Mouse (Mus musculus): ENCODE results near the gene Srsf1.
"Not testable (repeated sequence)": the region's sequence is repeated elsewhere in the genome, so short reads cannot be mapped to it uniquely, and the experiment has no call there.

Gene Srsf1

DNA sequence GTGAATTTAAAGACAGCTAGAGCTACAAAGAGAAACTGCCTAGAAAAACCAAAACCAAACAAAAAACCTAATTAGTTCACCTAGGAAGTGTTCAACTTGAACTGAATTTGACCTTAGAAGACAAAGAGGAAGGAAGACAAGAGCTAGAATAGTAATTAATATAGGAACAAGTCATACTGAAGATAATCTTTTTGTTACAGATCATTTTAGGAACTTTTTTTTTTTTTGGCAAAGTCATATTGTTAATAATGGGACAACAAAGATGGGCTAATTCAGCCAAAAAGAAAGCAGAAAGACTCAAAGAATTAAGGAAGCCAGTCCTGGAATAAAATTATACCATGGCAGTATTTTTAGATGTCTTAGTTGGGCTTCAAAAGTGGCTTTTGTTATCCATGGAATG lies 2.9 kb upstream of the Srsf1 start:
- DNase-seq, result no peak

DNA sequence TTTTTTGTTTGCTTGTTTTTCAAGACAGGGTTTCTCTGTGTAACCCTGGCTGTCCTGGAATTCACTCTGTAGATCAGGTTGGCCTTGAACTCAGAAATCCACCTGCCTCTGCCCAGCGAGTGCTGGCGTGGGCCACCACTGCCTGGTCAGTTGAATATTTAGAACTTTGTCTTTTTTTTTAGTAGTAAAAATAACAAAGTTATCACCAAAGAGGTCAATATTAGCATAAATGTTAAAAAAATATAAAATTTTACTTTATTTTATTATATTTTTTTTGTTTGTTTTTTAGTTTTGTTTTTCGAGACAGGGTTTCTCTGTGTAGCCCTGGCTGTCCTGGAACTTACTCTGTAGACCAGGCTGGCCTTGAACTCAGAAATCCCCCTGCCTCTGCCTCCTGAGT lies 2.0 kb upstream of the Srsf1 start:
- not testable (repeated sequence) for DNase-seq

- no peak for DNase-seq
Measured at GRCm38 (mm10) chr11:88045878-88046277, 1.3 kb upstream of the Srsf1 start.

DNA sequence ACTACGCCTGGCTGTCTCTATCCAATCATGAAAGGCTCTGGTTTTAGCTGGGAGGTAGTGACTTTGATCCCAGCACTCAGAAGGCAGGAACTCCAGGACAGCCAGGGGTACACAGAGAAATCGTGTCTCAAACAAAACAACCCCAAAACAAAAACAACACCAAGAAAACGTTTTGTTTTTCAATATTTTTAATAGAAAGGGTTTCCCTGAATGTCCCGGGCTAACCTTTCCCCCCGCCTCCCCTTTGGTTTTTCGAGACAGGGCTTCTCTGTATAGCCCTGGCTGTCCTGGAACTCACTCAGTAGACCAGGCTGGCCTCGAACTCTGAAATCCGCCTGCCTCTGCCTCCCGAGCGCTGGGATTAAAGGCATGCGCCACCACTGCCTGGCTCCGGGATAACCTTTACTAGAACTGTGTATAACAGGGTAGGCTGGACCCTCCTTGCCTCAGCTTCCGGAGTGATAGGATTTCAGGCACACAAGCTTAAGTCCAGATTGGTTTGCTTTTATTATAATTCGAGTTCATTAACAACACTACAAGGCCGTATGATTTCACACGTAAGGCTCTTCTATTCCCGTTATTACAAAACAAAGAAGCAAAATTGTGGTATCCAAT lies 743 bp upstream of the Srsf1 start:
- peak; percentile 12 to 45 for DNase-seq

DNA sequence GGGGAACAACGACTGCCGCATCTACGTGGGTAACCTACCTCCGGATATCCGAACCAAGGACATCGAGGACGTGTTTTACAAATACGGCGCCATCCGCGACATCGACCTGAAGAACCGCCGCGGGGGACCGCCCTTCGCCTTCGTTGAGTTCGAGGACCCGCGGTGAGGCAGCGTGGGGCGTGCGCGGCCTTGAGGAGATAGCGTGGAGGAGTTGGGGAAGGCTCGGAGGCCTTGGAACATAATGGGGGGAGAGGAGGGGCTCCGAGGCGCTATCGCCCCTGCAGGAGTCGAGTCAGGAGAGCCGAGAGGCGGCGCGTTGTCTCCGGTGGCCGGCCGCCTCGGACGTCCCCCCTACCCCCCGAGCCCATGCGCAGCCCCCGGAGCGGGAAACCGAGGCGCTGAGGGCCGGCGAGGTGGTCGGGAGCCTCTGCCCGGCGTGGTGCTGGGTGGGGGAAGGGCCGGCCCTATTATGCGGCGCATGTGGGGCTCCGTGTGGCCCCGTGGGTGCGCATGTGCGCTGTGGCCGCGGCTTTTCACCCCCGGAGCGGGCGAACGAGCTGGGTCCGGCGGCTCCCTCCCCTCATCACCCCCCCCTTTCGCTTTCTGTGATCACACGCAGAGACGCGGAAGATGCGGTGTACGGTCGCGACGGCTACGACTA lies 828 bp downstream of the Srsf1 start:
- peak; percentile 74 to 81 for DNase-seq

- no peak for DNase-seq
Measured at GRCm38 (mm10) chr11:88048961-88049670, 1.9 kb downstream of the Srsf1 start.

- no peak for DNase-seq
Measured at GRCm38 (mm10) chr11:88049732-88050131, 2.6 kb downstream of the Srsf1 start.

GRCm38 (mm10) chr11:88052638-88053037 lies 5.5 kb downstream of the Srsf1 start:
- no peak for DNase-seq

GRCm38 (mm10) chr11:88053821-88054220 lies 6.6 kb downstream of the Srsf1 start:
- DNase-seq, result no peak

DNA sequence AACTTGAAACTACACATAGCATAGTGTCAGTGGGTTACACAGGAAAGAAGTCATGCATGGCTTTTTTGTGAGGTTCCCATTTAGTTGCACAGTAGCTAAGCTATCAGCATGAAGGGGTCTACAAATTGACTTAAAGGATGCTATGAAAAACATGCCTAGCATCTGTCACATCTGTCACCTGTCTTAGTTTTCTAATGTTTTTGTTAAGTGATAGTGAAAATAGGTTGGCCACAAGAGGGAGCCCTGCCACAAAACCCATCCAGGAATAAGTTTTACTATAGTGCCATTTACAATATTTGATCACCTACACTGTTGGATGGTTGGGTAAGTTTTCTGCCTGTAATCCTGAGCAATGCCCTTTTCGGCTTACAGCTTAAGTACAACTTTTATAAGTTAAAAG lies 7.4 kb downstream of the Srsf1 start:
- peak; percentile 35 to 48 for DNase-seq

- DNase-seq, result no peak
Measured at GRCm38 (mm10) chr11:88055777-88056176, 8.6 kb downstream of the Srsf1 start.

DNA sequence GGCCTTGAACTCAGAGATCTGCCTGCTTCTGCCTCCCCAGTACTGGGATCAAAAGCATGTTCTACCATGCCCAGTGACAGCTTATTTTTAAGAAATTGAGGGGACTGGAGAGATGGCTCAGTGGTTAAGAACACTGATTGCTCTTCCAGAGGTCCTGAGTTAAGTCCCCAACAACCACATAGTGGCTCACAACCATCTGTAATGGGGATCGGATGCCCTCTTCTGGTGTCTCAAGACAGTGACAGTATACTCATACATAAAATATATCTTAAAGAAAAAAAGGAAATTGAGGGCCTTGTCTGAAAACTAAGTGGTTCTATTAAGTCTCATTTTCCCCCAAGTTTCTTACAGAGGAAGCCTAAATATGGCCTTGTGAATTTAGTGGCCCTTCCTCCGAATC lies 10.6 kb downstream of the Srsf1 start:
- no peak for DNase-seq

GRCm38 (mm10) chr11:88059141-88059540 lies 12.0 kb downstream of the Srsf1 start:
- DNase-seq, result peak in 1 of 2 experiments; percentile 27

DNA sequence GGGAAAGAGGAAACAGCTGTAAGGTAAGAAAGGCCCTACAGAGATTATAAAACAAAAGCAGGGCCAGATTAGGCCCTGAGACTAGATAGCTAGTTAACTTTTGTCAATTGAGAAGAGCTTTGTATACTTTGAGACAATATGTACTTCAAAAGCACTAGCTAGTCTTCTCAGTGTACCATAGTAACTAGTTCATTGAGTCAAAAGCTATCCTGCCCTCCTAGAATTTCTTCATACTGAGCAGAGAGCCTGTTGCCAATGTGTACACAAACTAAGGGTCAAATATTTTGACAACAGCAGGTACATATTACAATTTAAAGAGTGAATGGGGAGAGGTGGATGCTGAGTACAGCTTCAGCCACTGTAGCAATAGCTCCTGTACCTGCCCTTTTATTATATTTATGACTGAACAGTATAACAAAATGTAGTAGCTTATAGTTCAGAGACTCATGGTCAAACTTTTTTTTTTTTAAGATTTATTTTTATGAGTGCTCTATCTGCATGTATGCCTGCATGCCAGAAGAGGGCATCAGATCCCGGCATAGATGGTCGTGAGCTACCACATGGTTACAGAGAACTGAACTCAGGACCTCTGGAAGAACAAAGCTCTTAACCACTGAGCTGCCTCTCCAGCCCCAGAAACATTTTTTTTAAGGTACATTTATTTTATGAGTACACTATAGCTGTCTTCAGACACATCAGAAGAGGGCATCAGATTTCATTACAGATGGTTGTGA lies 14.9 kb downstream of the Srsf1 start:
- peak; percentile 29 to 36 for DNase-seq

GRCm38 (mm10) chr11:88065732-88066131 lies 18.6 kb downstream of the Srsf1 start:
- no peak for DNase-seq

DNA sequence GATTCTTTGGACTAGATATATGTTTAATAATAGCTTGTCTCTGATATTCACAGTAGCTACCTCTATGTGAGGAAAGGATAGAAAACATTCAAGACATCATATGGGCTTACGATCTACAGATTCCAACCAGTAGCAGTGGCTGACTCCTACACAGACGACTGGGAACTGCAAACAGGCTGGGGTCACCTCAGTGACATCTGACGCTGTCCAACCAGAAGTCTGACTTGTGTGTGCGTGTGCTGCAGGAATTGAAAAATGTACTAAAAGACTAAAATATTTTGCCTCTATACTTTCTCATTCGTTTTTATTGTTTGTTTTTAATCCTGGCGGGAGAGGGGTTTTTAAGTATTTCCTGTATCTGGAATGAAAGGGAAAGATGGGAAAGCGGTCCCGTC lies 20.0 kb downstream of the Srsf1 start:
- DNase-seq, result no peak

- DNase-seq, result peak; percentile 80 to 85
Measured at GRCm38 (mm10) chr11:88067586-88068410, 20.6 kb downstream of the Srsf1 start, which contains the start of gene Vezf1. Gene Vezf1 (plus strand): TSS chr11:88068279.

- DNase-seq, result peak; percentile 60 to 69
Measured at GRCm38 (mm10) chr11:88068411-88069245, 21.5 kb downstream of the Srsf1 start.

DNA sequence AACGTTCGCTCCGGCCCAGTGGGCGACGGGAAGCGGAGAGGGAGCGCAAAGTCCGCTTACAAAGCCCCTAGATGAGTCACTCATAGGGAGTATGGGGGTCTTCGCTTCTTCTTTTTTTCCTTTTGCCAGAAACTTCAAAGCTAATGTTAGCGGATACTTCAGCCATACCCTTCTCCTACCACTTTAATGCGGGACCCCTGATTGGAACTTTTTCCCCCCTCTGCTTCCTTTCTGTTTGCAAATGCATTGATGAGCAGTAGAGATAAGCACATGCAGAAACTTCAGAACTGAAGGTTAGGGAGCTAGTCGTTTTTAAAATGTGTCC lies 22.0 kb downstream of the Srsf1 start:
- DNase-seq, result no peak

GRCm38 (mm10) chr11:88070392-88070791 lies 23.2 kb downstream of the Srsf1 start:
- DNase-seq, result no peak

- no peak for DNase-seq
Measured at GRCm38 (mm10) chr11:88071113-88071512, 23.9 kb downstream of the Srsf1 start.
